Mouse (Mus musculus) hindbrain, embryonic 10.5 days (tissue): ENCODE results near the gene Fut11. TPM values are rescaled to one million over a fixed set of nuclear protein-coding genes. Genes with fewer than 3 reads are reported as not detected.

ENCODE experiments used
- DNase-seq: peaks from one replicate; pipeline ENCODE4 v3.0.0-alpha.2; 2017; ENCODE audit warnings: low spot score
- H3K27ac ChIP-seq: fragments of 300-500 bp; sonication (generic); 2 replicates; pipeline ENCODE4 v1.5.1; 2016; ENCODE audit warnings: mild to moderate bottlenecking, moderate library complexity
- H3K27me3 ChIP-seq: fragments of 300-500 bp; sonication (generic); 2 replicates; pipeline ENCODE4 v1.6.1; 2016; ENCODE audit warnings: mild to moderate bottlenecking; ENCODE audit not compliant: poor library complexity, insufficient read depth, severe bottlenecking
- H3K36me3 ChIP-seq: fragments of 300-500 bp; sonication (generic); 2 replicates; pipeline ENCODE4 v1.6.1; 2016; ENCODE audit warnings: mild to moderate bottlenecking, moderate library complexity
- H3K4me1 ChIP-seq: fragments of 300-500 bp; sonication (generic); replicated peaks from 2 replicates; pipeline ENCODE4 v1.6.1; 2016; ENCODE audit warnings: mild to moderate bottlenecking
- H3K4me3 ChIP-seq: fragments of 300-500 bp; sonication (generic); 2 replicates; pipeline ENCODE4 v1.5.1; 2016; ENCODE audit warnings: mild to moderate bottlenecking, moderate library complexity
- H3K9me3 ChIP-seq: fragments of 300-500 bp; sonication (generic); 2 replicates; pipeline ENCODE4 v1.6.1; 2016; ENCODE audit warnings: mild to moderate bottlenecking, moderate library complexity
- WGBS: fragments of 180-500 bp; shearing (Covaris S2); methylation state at CpG from one replicate; pipeline ENCODE4 v1.1.7; 2016; 5-methylcytosine and 5-hydroxymethylcytosine counted together
- polyA plus RNA-seq: library from polyadenylated mRNA; unstranded; fragments of >200 nt; fragmentation: Nextera tagmentation; extraction: Ambion mirVana; gene quantifications from 2 replicates; pipeline ENCODE4 v1.2.1, GENCODE M21; 2016

Gene Fut11
- polyA plus RNA-seq, 1 experiment from 2014 or later = 20.1 TPM

- no peak for DNase-seq
- 93% methylated on average over 3 of the region's 3 CpGs for WGBS
- peaks cover 100% of the 10 kb centered on the region for H3K36me3 ChIP-seq
These were observed 8.2 kb upstream of the Fut11 start for GRCm38 (mm10) chr14:20686576-20686975.

DNA sequence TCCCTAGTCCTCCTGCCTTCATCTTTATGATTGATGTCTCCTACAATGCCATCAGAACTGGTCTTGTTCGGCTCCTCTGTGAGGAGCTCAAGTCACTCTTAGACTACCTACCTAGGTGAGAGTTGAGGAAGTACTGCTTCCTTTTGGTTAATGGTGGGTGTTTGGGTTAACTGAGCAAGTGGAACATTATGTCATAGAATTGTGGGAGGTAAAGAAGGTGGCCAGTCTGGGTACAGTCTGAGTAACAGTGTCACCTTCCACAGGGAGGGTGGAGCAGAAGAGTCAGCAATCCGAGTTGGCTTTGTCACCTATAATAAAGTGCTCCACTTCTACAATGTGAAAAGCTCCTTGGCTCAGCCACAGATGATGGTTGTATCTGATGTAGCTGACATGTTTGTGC lies 5.8 kb upstream of the Fut11 start:
- DNase-seq = no peak
- Histone ChIP-seq H3K4me3 (no peak overlapping the region), H3K27ac (no peak overlapping the region), H3K36me3 (peaks cover 100% of the 10 kb centered on the region), H3K27me3 (no peaks in the 10 kb centered on the region), H3K9me3 (no peaks in the 10 kb centered on the region), H3K4me1 (no peaks in the 10 kb centered on the region)
- 90% methylated on average over 2 of the region's 2 CpGs for WGBS

More at GRCm38 (mm10) chr14:20686576-20686975, 8.2 kb upstream of the Fut11 start:
- H3K27me3 ChIP-seq = no peaks in the 10 kb centered on the region
- H3K9me3 ChIP-seq = no peaks in the 10 kb centered on the region
- no peak overlapping the region for H3K27ac ChIP-seq
- H3K4me1 ChIP-seq = no peaks in the 10 kb centered on the region
- H3K4me3 ChIP-seq = no peak overlapping the region

GRCm38 (mm10) chr14:20691772-20692171 lies 3.0 kb upstream of the Fut11 start:
- Histone ChIP-seq H3K4me3 (no peak overlapping the region), H3K27me3 (no peaks in the 10 kb centered on the region), H3K36me3 (peaks cover 78% of the 10 kb centered on the region), H3K4me1 (peaks cover 21% of the 10 kb centered on the region), H3K9me3 (no peaks in the 10 kb centered on the region), H3K27ac (no peak overlapping the region)
- no peak for DNase-seq
- WGBS = 92% methylated on average over 6 of the region's 6 CpGs

DNA sequence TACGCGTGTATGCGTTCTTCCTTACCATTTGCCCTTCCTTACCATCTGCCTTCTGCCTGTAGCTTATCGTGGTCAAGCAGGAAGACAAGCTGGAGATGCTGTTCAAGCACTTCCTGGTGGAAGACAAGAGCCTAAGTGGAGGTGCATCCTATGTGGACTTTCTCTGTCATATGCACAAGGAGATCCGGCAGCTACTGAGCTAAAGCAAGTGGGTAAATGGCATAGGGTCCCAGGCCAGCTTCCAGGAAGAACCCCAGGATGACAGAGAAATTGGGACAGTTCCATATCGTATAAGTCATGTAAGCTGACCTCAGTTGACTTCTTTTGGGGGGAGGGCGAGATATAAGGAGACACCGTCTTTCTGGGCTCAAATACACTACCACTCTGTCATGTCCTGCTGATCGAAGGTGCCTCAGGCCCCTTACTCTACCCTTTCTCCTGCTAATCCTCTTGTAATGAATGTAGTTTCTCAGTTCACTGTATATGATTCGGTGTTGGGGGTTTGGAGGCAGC lies 1.1 kb upstream of the Fut11 start:
- no peaks in the 10 kb centered on the region for H3K27me3 ChIP-seq
- 94% methylated on average over 10 of the region's 10 CpGs for WGBS
- H3K27ac ChIP-seq = no peak overlapping the region
- peaks cover 71% of the 10 kb centered on the region for H3K36me3 ChIP-seq
- no peak for DNase-seq
- no peaks in the 10 kb centered on the region for H3K9me3 ChIP-seq
- H3K4me1 ChIP-seq = peaks cover 40% of the 10 kb centered on the region
- peak overlapping the region; percentile 93; the same call in 1 of the 2 replicates for H3K4me3 ChIP-seq

- peak overlapping the region; percentile 97 for H3K27ac ChIP-seq
- peaks cover 45% of the 10 kb centered on the region for H3K4me1 ChIP-seq
- H3K4me3 ChIP-seq = peak overlapping the region; percentile 93
- 50% methylated on average over 13 of the region's 13 CpGs for WGBS
- H3K27me3 ChIP-seq = no peaks in the 10 kb centered on the region
- no peaks in the 10 kb centered on the region for H3K9me3 ChIP-seq
- peaks cover 71% of the 10 kb centered on the region for H3K36me3 ChIP-seq
- DNase-seq = no peak
These were observed 434 bp upstream of the Fut11 start for GRCm38 (mm10) chr14:20694185-20694883.

DNA sequence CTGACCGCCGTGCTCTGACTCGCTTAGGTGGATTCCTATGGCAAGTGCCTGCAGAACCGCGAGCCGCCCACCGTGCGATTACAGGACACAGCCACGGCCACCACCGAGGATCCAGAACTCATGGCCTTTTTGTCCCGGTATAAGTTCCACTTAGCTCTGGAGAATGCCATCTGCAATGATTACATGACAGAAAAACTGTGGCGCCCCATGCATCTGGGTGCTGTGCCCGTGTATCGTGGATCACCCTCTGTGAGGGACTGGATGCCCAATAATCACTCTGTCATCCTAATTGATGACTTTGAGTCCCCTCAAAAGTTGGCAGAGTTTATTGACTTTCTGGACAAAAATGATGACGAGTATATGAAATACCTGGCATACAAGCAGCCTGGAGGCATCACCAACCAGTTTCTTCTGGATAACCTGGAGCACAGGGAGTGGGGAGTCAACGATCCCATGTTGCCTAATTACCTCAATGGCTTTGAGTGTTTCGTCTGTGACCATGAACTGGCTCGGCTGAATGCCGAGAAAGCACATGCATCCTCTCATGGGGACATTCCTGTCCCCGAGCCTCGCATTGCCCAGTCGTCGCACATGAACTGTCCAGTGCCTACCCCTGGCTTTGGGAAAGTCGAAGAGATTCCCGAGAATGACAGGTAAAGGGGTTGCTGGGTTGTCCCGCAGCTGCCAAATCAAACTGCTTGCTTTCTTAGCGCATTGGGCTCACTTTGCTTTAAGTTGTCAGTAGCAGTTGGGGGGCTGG lies 1.2 kb downstream of the Fut11 start:
- Histone ChIP-seq H3K4me1 (peaks cover 51% of the 10 kb centered on the region), H3K9me3 (no peaks in the 10 kb centered on the region), H3K27me3 (no peaks in the 10 kb centered on the region), H3K27ac (peak overlapping the region; percentile 97), H3K36me3 (peaks cover 69% of the 10 kb centered on the region), H3K4me3 (peak overlapping the region; percentile 93)
- WGBS = 15% methylated on average over 27 of the region's 27 CpGs
- no peak for DNase-seq

DNA sequence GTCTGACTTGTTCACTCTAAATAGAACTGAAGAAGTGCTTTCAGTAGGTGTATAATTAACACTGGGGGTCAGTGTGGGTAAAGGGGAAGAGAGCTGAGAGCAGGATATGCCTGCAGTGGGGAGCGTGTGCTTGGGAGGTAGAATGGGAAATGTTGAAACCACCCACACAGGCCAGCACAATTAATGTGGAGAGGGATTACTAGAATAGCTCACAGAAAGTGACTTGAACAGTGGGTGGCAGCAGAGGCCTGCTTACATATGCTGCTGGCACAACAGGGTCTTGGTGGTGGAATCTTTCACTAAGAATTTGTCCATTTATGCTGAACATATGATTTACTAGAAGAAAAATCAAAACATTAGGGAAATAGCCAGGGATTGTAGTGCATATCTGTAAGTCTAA lies 2.2 kb downstream of the Fut11 start:
- DNase-seq = peak; percentile 27
- Histone ChIP-seq H3K27ac (no peak overlapping the region), H3K4me3 (peak overlapping the region; percentile 93), H3K27me3 (no peaks in the 10 kb centered on the region), H3K4me1 (peaks cover 59% of the 10 kb centered on the region), H3K9me3 (no peaks in the 10 kb centered on the region), H3K36me3 (peaks cover 59% of the 10 kb centered on the region)
- 24% methylated on average over 1 of the region's 1 CpGs for WGBS

GRCm38 (mm10) chr14:20698515-20698914 lies 3.7 kb downstream of the Fut11 start:
- Histone ChIP-seq H3K4me3 (no peak overlapping the region), H3K4me1 (peaks cover 62% of the 10 kb centered on the region), H3K27ac (no peak overlapping the region), H3K9me3 (no peaks in the 10 kb centered on the region), H3K36me3 (peaks cover 43% of the 10 kb centered on the region), H3K27me3 (no peaks in the 10 kb centered on the region)
- DNase-seq = no peak
- 88% methylated on average over 2 of the region's 2 CpGs for WGBS

- no peaks in the 10 kb centered on the region for H3K27me3 ChIP-seq
- no peaks in the 10 kb centered on the region for H3K9me3 ChIP-seq
- 90% methylated on average over 3 of the region's 3 CpGs for WGBS
- H3K4me1 ChIP-seq = peaks cover 60% of the 10 kb centered on the region
- H3K4me3 ChIP-seq = no peak overlapping the region
- no peak overlapping the region for H3K27ac ChIP-seq
- peaks cover 47% of the 10 kb centered on the region for H3K36me3 ChIP-seq
- no peak for DNase-seq
These were observed 5.6 kb downstream of the Fut11 start for GRCm38 (mm10) chr14:20700362-20700761.

DNA sequence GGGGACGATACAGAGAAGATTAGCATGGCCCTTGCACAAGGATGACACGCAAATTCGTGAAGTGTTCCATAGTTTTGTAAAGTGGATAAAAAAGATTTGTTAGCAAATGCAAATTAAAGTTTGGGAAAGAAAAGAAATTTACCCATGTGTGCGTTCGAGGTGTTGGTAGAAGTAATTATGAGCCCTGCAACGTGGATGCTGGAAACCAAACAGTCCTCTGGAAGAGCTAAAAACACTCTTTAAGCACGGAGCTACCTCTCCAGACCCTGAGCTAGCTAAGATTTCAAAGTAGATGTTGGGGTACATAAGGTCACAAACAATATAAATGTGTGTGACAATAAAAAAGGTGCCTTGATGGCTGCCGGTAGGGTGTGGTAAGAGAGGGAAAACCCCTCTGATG lies 6.8 kb downstream of the Fut11 start:
- Histone ChIP-seq H3K4me1 (peaks cover 48% of the 10 kb centered on the region), H3K9me3 (no peaks in the 10 kb centered on the region), H3K27me3 (no peaks in the 10 kb centered on the region), H3K27ac (no peak overlapping the region), H3K36me3 (peaks cover 53% of the 10 kb centered on the region), H3K4me3 (peak overlapping the region; percentile 67; the same call in 1 of the 2 replicates)
- no peak for DNase-seq
- 86% methylated on average over 8 of the region's 8 CpGs for WGBS

- Histone ChIP-seq H3K4me3 (peak overlapping the region; percentile 67), H3K27ac (peak overlapping the region; percentile 95), H3K9me3 (no peaks in the 10 kb centered on the region), H3K27me3 (no peaks in the 10 kb centered on the region), H3K36me3 (peaks cover 53% of the 10 kb centered on the region), H3K4me1 (peaks cover 41% of the 10 kb centered on the region)
- no peak for DNase-seq
- 17% methylated on average over 15 of the region's 15 CpGs for WGBS
These were observed 7.5 kb downstream of the Fut11 start for GRCm38 (mm10) chr14:20702096-20702740.

DNA sequence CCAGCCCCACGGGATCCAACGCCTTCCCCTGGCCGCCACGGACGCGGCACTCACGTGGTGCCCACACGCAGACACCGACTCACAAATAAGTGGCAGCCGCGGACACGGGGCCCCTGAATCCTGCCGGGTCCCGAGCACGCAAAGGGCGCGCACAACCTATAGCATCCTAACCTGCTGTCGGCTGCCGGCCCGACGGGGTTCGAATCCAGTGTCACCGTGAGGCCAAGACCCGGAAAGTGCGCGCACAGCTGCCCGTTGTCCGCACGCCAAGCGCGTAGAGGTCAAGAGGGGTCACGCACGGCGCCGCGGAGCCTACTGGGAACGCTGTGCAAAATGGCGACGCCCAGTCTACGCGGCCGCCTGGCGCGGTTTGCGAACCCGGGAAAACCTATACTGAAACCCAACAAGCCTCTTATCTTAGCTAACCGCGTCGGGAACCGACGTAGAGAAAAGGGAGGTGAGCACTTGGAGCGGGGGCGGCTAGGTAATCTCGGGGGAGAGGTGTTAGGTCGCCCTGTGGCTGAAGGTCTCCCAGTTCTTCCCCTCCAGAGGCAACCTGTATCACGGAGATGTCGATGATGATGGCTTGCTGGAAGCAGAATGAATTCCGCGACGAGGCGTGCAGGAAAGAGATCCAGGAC lies 8.1 kb downstream of the Fut11 start, which contains the start of gene Chchd1:
Gene Chchd1 (plus strand): TSS at position 266 of the 641 bp plus-strand sequence.
- Histone ChIP-seq H3K4me1 (peaks cover 35% of the 10 kb centered on the region), H3K4me3 (peak within 1 kb of the TSS; percentile 67), H3K9me3 (no peaks in the 10 kb centered on the region), H3K36me3 (peaks cover 50% of the 10 kb centered on the region), H3K27me3 (no peaks in the 10 kb centered on the region), H3K27ac (peak within 1 kb of the TSS; percentile 95)
- peak; percentile 92 for DNase-seq
- WGBS = under 1% methylated on average over 61 of the region's 61 CpGs
